Mouse (Mus musculus) layer of hippocampus, adult 2 months (tissue): Measurements from ENCODE around the gene Pprc1. TPM values are rescaled to one million over a fixed set of nuclear protein-coding genes. Genes with fewer than 3 reads are reported as not detected.
A peak's percentile ranks its signal among the peaks of the same experiment; 100 is the strongest.

Source experiments
- DNase-seq, 2 experiments: peaks; one replicate each; pipeline ENCODE4 v3.0.0; 2022; ENCODE audit warnings: low spot score in 2 of 2
- H3K27ac ChIP-seq: fragments of 200-600 bp; 2 replicates; pipeline ENCODE4 v1.8.1; 2022
- H3K4me3 ChIP-seq: fragments of 200-600 bp; 2 replicates; pipeline ENCODE4 v1.8.1; 2022; ENCODE audit warnings: mild to moderate bottlenecking
- CTCF ChIP-seq: fragments of 200-600 bp; conservative IDR thresholded peaks from 2 replicates; pipeline ENCODE4 v1.8.1; 2022; ENCODE audit warnings: antibody characterized with exemption, mild to moderate bottlenecking, moderate library complexity
- total RNA-seq, 2 experiments: library from RNA; stranded (reverse); gene quantifications; 2 replicates each; pipeline ENCODE4 v1.2.3; 2021

Pprc1 gene
- total RNA-seq, 2 experiments from 2014 or later: 25.4 to 33.7 TPM

DNA sequence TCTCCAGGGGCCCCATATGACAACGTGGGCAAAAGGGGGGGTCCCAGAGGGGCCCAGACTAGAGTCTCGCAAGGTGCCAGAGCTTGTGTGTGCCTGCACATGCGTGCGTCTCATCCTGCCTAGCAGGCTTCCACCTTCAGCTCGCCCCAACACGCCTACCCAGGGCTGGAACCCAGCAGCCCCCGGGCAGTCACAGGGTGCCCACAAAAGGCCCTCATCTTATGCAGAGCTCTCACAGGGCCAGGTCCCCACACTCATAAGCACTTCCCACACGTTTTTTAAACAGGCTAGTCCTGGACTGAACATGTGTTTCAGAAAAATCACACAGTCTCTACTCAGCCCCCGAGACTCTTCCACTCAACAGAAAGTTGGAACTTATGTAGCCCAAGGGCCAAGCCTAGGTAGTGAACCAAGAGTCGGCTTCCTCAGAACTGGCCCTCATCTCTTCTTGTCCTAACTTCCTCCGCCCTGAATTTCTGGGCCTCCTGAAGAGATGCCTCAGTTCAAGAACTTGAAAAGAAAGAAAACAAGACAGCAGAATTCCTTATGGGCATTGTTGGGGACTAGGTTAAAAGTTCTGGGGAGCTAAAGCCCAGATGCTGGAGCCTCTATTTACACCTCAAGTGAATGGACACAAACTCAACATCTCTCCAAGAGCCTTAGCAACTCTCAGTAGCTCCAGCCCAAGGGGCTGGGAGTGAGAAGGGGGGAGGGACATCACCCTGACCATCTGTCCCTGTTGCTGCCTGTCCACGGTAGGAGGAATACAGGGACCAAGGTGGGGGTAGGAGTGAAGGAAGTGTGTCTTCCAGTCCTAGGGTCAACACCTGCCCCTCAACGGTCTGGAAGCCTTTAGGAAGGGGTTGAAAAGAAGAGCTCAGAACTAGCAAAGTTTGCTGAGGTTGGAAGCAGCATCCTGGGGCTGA is 6.5 kb upstream of the Pprc1 start:
- Histone ChIP-seq H3K4me3 (peak overlapping the region; percentile 66), H3K27ac (peak overlapping the region; percentile 96)
- no peak for DNase-seq
- no peak for TF ChIP-seq CTCF

DNA sequence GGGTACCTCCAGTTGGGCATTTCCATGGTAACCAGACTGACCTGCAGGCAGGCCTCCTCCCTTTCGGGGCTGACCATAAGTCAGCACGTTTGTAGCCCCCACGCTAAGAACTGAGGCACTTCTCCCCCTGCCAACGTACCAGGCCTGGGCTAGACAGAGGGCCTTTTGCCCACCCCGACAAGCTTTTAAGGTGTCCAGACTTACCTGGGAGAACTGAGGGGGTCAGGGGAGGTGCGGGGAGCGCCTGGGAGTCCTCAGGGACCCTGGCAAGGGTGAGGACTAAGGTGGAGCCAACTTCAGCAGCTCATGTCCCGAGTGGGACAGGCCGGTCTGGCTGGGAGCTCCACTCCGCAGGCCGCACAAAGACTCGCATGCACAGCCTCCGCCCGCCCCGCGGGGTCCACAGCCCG is 5.8 kb upstream of the Pprc1 start:
- no peak for TF ChIP-seq CTCF
- no peak for DNase-seq
- peak overlapping the region; percentile 66 for H3K4me3 ChIP-seq
- peak overlapping the region; percentile 96 for H3K27ac ChIP-seq

DNA sequence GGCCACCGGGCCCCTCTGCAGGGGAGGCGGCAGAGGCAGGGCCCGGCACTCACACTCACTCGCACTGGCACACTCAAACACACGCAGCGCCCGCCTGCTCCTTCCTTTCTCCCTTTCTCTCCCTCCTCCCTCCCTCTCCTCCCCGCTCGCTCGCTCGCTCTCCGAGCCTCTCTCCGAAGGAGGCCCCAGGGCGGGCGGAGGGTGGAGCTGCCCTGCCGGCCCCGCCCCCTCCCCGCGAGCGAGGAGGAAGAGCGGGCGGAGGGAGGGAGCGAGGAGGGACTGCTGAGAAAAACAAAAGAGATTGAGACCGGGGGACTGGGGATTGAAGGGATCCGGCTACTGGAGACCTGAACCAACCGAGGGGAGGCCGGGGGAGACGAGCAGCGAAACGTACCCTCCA is 5.2 kb upstream of the Pprc1 start:
- no peak for TF ChIP-seq CTCF

DNA sequence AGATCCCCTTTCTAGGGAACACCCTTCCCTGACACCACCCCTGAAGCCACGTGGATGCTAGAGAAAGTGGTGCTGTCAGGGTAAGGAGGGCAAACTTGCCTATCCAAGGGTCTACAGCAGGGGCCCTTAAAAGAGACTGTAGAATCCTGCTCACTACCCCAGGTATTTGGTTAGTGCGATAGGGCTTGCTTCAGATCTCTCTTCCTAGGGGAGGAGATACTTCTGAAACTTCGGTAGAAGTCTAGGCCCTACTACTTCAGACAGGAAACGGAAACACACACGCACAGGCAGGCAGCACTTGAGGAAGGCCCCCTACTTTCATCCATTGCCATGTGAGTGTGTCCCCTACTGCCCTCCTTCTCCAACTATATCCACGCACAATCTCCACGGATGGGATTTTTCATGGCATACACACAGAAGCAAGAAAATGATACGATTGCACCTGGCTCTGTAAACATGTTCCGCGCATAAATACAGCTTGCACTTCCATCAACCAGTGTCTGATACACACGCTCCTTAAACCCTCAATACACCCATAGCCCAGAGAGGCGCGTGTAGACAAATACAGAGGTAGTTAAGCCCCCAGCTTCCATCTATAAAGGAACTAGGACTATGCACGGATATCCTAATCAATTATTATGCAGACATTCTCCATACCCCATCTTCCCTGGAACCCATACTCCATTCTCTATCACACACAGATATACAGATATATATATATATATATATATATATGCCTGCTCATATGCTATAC is 4.4 kb upstream of the Pprc1 start:
- DNase-seq: no peak
- H3K27ac ChIP-seq: peak overlapping the region; percentile 96
- peak overlapping the region; percentile 66 for H3K4me3 ChIP-seq
- no peak for TF ChIP-seq CTCF

More for the DNA sequence above, 5.2 kb upstream of the Pprc1 start:
- Histone ChIP-seq H3K4me3 (peak overlapping the region; percentile 66), H3K27ac (peak overlapping the region; percentile 96)
- DNase-seq: peak; percentile 82 to 88

- no peak for TF ChIP-seq CTCF
- Histone ChIP-seq H3K27ac (peak overlapping the region; percentile 96), H3K4me3 (peak overlapping the region; percentile 82)
- DNase-seq: no peak
Measured at GRCm38 (mm10) chr19:46041299-46041932, 3.3 kb upstream of the Pprc1 start.

DNA sequence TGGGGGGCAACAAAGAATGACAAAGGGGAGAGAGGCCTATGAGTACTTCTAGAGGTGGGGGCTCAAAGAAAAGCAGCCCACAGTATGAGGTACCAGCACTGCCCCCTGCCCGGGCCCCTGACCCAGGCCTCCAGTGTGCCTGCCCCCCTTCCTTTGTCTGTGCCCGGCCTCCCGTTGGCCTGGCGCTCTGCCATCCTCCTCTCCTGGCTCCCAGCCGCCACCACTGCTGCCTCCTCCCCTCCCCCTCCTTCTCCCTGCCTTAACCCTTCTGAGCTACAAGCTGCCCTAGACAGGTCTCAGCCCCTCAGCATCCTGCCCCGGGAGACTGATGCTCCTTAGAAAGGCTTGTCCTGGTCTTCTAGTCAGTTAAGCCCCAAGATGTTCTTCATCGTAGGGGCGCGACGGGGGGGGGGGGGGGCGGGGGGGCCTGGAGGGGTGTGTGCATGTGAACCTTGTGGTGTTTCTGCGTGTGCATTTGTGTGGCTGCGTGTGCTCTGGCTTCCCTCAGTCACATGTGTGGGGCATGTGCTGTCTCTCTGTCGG is 2.7 kb upstream of the Pprc1 start:
- TF ChIP-seq CTCF: no peak
- H3K4me3 ChIP-seq: peak overlapping the region; percentile 82
- peak overlapping the region; percentile 96 for H3K27ac ChIP-seq
- peak; percentile 80 to 83 for DNase-seq

GRCm38 (mm10) chr19:46042476-46043011 is 2.1 kb upstream of the Pprc1 start:
- peak overlapping the region; percentile 82 for H3K4me3 ChIP-seq
- TF ChIP-seq CTCF: no peak
- peak; percentile 63 to 79 for DNase-seq
- H3K27ac ChIP-seq: peak overlapping the region; percentile 96

DNA sequence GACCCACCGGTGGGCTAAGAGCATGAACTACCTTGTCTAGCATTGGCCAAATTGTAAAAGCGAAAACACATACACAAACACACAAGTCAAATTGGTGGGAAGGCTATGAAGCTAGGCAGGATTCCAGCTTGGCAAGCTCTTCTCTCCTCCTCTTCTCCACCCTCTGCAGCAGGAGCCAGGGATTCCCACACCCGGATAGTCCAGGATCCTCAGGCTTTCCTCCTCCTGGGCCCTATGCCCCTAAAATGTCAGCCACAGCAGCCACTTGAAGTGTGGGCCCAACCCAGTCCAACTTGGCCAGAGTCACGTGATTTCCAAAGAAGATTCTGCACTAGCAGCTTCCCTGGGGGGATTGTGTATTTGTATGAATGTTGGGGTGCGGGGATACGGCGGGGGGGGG is 1.3 kb upstream of the Pprc1 start:
- peak overlapping the region; percentile 82 for H3K4me3 ChIP-seq
- TF ChIP-seq CTCF: no peak
- DNase-seq: no peak
- H3K27ac ChIP-seq: peak overlapping the region; percentile 96

- no peak for TF ChIP-seq CTCF
- peak within 1 kb of the TSS; percentile 96 for H3K27ac ChIP-seq
- DNase-seq: peak; percentile 80 to 85
- peak within 1 kb of the TSS; percentile 82 for H3K4me3 ChIP-seq
Measured at GRCm38 (mm10) chr19:46044993-46045695, 458 bp downstream of the Pprc1 start, which contains the start of gene Ldb1. Gene Ldb1, minus strand, starts transcription at chr19:46045214.

DNA sequence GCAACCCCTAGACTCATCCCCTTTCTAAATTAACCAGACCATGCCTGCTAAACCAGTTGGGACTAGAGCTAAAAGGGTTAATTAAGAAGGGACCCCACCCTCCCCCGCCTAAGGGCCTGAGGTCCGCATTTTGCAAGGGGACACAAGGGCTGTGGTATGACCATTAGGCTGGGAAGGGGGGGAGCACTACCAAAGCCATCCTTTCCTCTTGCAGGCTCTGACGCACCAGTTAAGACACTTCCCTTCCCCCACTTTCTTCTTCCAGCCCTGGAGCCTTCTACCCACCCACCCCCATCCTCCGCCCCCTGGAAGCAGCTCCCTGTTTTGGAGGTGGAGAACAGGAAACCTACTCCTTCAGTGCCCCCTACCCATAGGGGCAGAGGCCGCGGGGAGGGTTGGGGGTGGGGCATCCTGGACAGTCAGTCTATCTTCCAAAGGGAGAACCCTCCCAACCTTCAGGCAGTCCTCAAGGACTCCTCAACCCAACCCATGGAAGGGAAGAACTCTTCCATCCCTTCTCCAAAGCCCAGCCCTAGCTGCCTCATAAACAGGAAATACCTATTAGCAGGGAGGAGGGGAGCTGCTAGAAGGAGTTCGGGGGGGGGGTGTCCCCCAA is 1.1 kb downstream of the Pprc1 start:
- DNase-seq: peak; percentile 39 to 71
- peak overlapping the region; percentile 82 for H3K4me3 ChIP-seq
- no peak for TF ChIP-seq CTCF
- peak overlapping the region; percentile 96 for H3K27ac ChIP-seq

GRCm38 (mm10) chr19:46046621-46047025 is 1.9 kb downstream of the Pprc1 start:
- no peak for TF ChIP-seq CTCF
- no peak overlapping the region; the same call in 1 of the 2 replicates for H3K27ac ChIP-seq
- H3K4me3 ChIP-seq: no peak overlapping the region
- no peak for DNase-seq
